Mouse (Mus musculus) ZHBTc4 (cell line): ENCODE measurements around the gene S100a13.

ENCODE experiments used
- DNase-seq: peaks from one replicate; pipeline ENCODE4 v3.0.0-alpha.2; 2011; ENCODE audit warnings: low read depth, low spot score

The S100a13 gene

DNA sequence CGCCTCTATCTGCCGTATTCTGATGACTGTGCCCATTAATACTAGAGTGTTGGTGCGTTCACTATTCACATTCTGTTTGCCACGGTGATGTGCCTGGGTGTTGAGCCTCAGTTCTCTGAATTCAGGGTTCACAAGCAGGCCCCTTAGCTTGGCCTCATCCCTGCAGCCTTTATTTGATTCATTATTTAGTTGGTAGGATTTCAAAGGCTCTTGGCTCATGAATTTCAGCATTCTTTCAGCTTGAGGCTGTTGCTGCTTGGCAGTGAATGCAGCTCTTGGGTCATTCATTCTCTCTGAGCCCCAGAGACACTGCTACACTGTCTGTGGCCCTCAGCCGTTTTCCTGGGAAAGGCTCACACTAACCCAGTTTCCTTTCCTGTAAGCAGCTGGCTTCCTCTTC lies 41.7 kb downstream of the S100a13 start:
- no peak for DNase-seq

DNA sequence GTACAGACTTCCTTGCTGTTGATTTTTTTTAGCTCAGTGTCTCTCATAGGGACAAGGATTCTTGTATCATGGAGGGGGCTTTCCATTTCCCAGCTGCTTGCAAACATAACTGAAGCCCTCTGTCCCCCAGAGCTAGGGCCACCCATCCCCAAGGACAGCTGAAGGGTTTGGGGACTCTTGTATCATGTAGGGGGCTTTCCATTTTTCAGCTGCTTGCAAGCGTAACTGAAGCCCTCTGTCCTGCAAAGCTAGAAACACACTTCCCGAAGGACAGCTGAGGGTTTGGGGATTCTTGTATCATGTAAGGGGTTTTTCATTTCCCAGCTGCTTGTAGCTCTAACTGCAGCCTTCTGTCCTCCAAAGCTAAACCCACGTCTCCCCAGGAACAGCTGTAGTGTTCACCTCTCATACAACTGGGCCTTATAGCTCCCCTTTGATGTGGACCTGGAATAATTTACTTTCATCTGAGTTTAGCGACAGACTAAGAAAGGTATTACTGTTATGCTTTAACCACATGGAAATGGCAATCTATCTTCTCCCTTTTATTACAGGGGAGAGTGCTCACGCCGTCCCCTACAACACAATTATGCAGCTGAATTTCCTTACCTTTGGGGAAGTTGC lies 45.9 kb downstream of the S100a13 start, which contains the start of gene S100a3:
TSS of gene S100a3 (plus strand) at position 571 of the 621 bp plus-strand sequence.
- no peak for DNase-seq
